Mouse (Mus musculus) frontal cortex, postnatal 36 days (tissue): ENCODE data around the gene Reep3.

Experiments used
- DNase-seq, 2 experiments: peaks; one replicate each; pipeline ENCODE4 v3.0.0; 2022; ENCODE audit warnings: low spot score in 2 of 2

The Reep3 gene

GRCm38 (mm10) chr10:67053475-67053874 lies 43.3 kb downstream of the Reep3 start:
- no peak for DNase-seq

GRCm38 (mm10) chr10:67052429-67052828 lies 44.3 kb downstream of the Reep3 start:
- DNase-seq: no peak

GRCm38 (mm10) chr10:67051466-67051865 lies 45.3 kb downstream of the Reep3 start:
- no peak for DNase-seq

DNA sequence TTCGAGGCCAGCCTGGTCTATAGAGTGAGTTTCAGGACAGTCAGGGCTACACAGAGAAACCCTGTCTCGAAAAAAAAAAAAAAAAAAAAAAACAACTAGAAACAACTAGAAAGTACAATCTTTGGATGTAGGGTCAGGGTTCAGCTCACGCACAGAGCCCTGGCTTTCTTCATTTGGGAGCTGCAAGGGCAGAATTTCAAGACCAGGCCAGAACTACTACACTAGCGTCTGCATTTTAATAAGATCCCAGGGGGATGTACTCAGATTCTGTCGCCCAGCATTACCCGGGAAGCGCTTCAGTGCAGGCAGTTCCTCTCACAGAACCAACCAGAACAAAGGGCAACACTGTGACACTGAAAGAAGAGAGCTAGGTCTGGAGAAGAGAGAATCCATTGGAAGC lies 46.0 kb downstream of the Reep3 start:
- DNase-seq: no peak

DNA sequence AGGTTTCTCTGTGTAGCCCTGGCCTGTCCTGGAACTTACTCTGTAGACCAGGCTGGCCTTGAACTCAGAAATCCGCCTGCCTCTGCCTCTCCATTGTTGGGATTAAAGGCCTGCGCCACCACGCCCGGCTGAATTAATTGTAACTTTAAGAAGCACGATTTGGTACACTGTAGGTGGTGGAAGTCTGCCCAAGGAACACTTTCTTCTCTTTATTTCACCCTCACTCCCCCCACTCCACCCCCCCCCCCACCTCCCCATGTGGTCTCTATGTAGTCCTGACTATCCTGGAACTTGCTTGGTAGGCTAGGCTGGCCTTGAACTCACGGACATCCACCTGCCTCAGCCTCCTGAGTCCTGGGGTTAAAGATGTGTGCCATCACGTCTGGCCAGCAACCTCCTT lies 47.1 kb downstream of the Reep3 start:
- no peak for DNase-seq

- no peak for DNase-seq
These were observed 47.7 kb downstream of the Reep3 start for GRCm38 (mm10) chr10:67048871-67049615.

DNA sequence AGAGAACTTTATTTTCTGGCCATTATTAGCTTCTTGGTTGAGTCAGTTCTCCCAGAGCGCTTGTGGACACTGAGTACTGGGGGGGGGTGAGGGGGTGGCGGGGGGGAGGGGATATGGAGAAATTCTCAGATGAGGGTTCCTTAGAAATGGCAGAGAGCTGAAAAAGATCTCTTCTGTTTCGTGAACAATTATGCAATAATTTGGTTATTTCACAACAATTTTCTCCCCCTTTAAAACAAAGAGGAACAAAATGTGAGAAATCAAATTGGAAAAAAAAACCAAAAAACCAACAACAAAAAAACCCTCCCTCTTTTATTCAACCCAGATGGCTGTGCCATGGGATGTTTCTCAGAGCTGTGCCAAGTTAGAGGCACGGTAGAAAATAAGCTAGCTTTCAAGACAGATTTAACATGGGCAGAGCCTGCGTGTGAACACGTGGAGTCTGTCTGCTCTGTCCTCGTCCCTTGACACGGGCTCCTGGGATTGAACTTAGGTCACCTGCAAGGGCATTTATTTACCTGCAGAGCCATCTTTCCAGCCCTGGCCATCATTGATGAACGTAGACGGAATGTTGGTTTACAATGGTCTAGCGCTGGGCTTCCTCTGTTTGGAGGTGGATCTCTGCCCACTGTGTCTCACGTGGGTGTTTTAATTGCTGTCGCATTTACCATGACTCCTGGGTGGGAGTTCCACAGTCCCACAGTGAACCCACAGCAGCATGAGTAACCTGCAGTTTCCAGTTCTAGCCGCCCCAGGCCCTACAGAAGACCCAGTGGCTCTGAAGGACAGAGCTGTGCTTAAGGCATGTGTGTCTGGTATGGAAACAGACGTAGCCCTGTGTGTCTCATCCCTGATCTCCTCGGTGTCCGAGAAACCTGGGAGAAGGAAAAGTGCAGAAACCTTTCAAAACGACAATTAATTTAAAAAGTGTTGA lies 48.8 kb downstream of the Reep3 start:
- DNase-seq: peak in 1 of 2 experiments; percentile 39

GRCm38 (mm10) chr10:67045192-67045899 lies 51.4 kb downstream of the Reep3 start:
- DNase-seq: no peak

GRCm38 (mm10) chr10:67044346-67044745 lies 52.4 kb downstream of the Reep3 start:
- no peak for DNase-seq

DNA sequence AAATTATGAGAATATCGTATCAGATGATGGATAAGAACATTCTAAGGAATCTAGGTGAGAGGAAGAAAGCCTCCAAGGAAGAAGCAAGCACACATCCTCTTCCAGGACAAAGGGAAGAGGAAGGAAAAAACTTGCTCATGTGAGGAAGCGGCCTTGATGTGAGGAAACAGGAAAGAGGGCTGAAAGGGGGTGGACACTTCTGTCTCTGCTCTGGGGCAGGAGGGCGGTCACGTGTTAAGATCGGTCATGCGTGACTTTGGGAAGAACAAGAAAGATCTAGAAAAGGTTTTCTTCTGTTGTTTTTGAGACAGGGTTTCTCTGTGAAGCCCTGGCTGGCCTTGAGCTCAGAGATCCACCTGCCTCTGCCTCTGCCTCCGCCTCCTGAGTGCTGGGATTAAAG lies 53.5 kb downstream of the Reep3 start:
- no peak for DNase-seq

GRCm38 (mm10) chr10:67040410-67040809 lies 56.3 kb downstream of the Reep3 start:
- no peak for DNase-seq

DNA sequence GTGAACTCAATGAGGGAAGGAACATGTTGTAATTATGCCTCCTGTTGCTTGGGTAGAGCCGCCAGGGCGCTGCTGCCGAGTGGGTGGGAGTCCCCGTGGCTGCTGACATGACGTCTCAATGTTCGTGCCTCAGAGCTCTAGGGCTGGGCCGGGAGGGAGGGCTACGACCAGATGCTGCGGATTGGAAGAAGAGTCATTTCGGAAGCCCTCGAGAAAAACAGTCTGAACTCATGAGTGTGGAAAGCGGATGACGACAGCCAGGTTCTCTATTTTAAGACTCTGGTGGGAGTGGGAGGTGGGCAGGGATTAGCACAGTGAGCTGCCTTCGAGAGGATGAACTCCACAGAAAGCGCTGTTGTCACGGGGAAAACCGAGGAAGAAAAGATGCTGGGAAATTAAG lies 57.7 kb downstream of the Reep3 start:
- peak; percentile 75 to 81 for DNase-seq

DNA sequence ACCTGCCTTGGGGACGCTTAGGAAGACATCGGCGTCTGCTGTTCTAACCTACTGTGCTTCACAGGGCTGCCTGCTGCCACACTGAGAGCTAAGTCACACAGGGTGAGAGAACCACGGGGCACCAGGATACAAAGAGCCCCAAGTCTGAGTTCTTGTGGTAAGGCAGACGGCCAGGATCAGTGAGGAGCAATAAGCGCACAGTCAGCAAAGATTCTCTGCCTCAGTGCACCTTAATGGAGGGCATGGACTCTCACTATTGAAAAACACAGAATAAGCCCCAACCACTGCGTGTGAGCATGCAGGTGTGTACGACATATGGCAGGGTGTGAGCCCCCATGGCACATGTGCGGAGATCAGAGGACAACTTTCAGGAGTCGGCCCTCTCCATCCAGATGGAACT lies 60.2 kb downstream of the Reep3 start:
- DNase-seq: no peak

- no peak for DNase-seq
These were observed 60.6 kb downstream of the Reep3 start for GRCm38 (mm10) chr10:67036141-67036540.

DNA sequence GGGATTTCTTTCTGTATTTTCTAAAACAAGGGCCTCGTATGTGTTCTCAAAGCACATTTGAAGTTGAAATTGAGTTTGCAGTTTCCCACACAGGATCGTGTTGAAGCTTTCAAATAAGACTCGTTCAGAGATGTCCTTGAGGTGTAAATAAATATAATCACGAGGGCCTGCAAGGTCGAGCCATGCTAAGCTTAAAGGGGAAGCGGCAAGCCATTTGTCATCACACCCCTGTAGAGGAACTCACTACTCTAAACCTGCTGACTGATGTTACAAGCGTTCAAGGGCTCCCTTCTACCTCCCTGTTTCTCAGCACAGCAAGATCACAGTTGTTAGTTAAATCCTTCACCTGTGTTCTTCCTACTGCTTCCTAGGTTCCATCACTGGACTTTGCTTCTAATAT lies 65.6 kb downstream of the Reep3 start:
- no peak for DNase-seq

- no peak for DNase-seq
These were observed 67.4 kb downstream of the Reep3 start for GRCm38 (mm10) chr10:67029297-67029696.

DNA sequence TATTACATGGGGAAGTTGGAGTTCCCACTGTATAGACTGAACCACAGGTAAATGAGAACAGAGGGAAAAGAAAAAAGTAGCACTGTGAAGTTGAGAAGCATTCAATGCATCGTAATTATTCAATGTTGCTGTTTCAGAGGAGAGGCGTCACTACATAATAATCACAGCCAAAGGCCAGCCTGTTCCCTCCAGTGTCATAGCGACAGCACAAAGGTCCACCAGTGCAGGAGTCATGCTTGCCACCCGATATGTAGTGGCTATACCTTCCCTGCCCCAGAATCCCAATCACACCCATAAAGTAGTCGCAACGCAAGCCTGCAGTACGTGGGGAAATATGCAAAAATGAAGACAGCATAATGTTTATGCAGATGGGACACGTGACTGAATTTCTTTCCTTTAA lies 70.4 kb downstream of the Reep3 start:
- DNase-seq: no peak

- DNase-seq: peak; percentile 35 to 67
These were observed 71.0 kb downstream of the Reep3 start for GRCm38 (mm10) chr10:67025573-67026236.

GRCm38 (mm10) chr10:67024391-67024790 lies 72.4 kb downstream of the Reep3 start:
- DNase-seq: no peak

- peak in 1 of 2 experiments; percentile 45 for DNase-seq
These were observed 73.7 kb downstream of the Reep3 start for GRCm38 (mm10) chr10:67023092-67023491.

GRCm38 (mm10) chr10:67021494-67021893 lies 75.3 kb downstream of the Reep3 start:
- DNase-seq: no peak

DNA sequence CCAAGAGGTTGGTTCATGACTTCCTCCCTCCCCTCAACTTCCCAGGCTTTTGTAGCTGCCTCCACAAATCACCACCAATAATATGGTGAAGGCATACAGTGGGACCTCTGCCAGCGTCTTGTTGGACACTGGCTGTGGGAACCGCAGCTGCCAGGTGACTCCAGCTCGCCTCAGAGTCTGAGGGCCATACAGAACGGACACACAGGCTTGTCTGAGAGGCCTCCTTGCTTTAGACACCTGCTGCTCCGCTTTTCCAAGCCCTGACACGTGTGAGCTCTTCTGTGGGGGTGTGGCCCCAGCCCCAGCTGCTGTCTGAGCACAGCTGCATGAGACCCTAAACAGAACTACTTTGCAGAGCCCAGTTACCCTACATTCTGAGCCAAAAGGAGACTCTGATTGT lies 77.9 kb downstream of the Reep3 start:
- no peak for DNase-seq
